Mouse (Mus musculus) left cerebral cortex, adult 11 months (tissue): ENCODE measurements around the gene Ipo11.

Experiments
- DNase-seq: peaks from one replicate; pipeline ENCODE4 v3.0.0; 2022; ENCODE audit warnings: low spot score

Gene Ipo11

DNA sequence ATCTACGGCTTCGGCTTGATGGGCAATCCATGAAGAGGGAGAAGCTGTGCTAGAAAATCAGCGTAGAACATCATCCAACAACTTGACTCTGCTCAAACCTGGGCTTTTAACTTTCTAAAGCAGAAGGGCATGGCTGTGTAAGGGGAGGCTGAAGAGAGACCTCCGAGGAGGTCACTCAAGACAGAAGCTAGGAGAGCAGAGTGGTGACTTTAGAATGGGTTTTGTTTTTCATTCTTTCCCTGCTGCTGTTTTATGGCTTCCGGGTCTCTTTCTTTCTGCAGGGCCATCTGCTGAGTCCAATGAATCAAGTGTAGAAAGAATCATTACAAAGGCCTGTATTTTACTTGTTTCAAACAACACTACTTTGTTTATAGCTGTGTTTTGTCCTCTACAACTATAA lies 119.7 kb downstream of the Ipo11 start:
- DNase-seq = no peak

DNA sequence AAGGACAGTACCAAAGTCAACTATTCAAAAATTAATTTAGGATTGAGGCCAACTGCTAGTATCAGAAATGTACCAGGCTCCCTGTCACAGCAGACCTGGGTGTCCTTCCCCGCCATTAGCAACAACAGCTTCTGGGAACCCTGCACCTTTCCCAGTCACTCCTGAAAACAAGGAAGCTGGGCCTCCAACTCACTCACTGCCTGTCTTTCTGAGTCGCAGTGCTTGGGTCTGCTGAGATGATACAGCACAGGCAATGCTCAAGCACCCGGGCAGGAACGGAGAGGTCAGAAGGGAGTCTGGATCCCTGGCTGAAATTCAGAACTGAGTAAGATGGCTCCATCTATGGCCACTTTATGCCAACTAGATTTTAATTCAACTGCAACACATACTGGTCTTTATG lies 123.2 kb downstream of the Ipo11 start:
- DNase-seq = no peak

DNA sequence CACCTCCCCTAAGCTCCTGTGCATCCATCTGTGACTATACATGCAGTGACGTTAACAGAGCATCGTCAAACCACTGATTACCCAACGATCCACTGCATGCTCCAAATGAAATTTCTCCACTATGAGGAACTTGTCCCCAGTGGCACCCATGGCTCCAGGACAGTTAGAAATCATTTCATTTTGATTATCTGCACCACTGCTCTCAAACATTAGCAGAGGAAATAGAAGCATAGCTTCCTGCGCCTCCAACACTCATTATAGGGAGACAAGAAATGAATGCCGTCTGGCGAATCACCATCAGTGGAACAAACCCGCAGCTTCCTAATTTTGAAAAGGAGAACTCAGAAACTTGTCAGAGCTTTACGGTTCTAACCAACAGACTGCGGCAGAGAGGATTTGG lies 123.7 kb downstream of the Ipo11 start:
- no peak for DNase-seq

DNA sequence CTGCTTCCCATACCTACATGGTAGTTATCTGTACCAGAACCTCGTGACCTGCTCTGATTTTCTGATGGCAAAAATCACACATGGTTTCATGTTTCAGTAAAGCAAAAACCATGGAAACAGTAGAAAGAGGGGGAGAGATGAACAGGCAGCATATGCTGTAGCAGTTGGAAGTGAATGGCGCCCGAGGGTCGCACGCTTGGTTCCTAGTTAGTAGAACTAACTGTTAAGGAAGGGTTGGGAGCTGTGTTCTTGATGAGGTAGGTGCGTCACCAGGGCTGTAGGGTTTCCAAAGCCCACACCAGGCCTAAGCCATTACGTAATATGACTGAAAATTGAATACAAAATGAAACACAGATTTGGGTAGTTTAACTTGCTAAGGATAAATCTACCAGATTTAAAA lies 126.6 kb downstream of the Ipo11 start:
- no peak for DNase-seq

GRCm38 (mm10) chr13:106808821-106809220 lies 127.9 kb downstream of the Ipo11 start:
- no peak for DNase-seq

DNA sequence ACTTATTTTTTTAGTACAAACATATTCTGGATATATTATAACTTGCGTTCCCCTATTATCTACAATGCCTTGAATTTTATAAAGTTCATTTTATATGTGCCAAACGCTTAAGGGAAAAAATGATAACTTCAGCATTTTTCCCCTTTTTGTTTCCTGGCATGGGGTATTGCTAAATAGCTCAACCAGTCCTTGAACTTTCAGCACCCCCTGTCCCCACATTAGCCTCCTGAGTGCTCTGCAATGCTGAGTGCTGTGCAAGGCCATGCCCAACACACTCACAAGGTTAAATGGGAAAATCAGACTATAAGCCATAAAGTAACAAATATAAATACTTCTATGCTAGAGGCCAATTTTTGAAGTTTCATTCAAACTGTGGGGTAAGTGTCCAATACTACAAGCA lies 128.4 kb downstream of the Ipo11 start:
- no peak for DNase-seq

DNA sequence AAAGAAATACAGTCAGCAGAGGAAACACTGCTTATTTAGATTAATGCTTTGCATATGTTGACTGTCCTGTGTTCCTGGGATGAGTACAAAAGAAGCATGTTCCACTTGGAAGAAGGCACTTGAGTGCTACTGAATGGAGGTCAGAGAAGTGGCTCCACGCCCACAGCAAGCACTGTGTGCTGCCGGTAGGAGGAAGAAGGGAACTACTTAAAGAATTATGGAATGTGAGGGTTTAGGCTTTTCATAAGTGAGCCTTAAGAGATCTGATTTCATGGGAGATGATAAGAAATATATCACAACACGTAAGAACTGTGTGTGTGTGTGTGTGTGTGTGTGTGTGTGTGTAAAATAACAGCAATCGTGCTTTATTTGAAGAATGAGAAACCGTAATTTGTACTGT lies 129.5 kb downstream of the Ipo11 start:
- no peak for DNase-seq

- DNase-seq = no peak
Measured at GRCm38 (mm10) chr13:106805146-106805545, 131.6 kb downstream of the Ipo11 start.

DNA sequence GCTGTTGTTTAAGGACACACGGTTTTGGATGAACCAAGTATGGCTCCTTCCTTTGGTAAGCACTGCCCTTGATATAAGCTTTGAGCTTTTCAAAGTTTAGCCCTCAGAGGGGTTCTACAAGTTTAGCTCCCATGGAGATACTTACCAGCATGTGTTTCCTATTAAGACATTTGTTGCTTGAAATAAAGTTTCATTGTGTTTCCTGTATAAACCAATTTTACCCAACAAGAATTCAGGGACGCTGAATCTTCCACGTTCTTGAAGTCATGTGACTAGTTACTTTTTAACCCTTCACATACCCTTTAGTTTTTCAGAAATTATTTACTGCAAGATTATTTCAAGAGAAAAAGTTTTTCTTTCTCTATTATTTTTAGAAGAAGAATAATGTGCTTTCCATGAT lies 138.7 kb downstream of the Ipo11 start:
- no peak for DNase-seq

GRCm38 (mm10) chr13:106788817-106789216 lies 147.9 kb downstream of the Ipo11 start:
- no peak for DNase-seq

DNA sequence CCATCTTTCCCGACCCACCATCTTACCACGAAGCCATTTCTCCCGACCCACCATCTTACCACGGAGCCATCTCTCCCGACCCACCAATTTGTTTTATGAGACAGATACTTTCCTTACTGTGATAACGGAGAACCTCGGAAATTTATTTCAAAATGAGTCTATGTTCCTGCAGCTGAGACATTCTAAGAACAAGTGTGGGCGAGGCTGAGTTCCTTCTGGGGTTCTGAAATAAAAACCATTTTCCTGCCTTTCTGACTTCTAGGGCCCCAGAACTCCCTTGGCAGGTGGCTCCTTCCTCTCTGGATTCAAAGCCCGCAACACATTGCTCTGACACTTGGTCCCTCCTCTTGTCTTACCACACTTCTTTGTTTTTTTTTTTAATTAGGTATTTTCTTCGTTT lies 168.0 kb downstream of the Ipo11 start:
- DNase-seq = no peak

DNA sequence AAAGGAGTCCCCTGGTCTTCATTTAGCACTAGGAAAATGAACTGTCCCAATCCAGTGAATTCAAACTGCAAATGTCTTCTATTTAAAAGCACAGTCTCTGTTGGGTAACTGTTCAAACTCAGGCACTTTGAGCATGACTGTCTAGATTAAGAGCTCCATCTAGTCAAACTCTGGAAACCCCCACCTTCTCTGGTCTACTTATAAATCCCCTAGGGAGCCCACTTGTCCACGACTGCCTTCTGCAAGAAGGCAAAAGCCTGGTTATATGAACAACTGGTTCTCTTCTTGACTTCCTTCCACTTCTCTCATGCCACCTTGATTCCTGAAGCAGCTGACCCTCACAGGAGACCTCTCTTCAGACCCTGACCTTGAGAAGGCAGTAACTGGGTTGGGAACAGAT lies 174.1 kb downstream of the Ipo11 start:
- no peak for DNase-seq

DNA sequence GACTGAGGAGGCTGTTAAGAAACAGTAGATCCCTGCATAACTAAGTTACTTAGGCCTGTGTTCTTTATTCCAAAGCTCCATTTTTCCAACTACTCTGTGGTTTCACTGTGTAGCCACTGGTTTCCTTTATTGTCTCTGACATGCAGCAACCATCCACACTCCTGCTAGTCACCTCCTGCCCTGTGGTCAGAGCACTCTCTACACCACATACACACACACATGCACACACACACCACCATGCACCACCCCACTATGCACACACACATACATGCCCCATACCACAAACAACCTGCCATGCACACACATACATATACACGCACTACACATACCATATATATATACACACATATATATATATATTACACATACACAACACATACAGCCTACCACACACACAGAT lies 175.1 kb downstream of the Ipo11 start:
- DNase-seq = no peak

DNA sequence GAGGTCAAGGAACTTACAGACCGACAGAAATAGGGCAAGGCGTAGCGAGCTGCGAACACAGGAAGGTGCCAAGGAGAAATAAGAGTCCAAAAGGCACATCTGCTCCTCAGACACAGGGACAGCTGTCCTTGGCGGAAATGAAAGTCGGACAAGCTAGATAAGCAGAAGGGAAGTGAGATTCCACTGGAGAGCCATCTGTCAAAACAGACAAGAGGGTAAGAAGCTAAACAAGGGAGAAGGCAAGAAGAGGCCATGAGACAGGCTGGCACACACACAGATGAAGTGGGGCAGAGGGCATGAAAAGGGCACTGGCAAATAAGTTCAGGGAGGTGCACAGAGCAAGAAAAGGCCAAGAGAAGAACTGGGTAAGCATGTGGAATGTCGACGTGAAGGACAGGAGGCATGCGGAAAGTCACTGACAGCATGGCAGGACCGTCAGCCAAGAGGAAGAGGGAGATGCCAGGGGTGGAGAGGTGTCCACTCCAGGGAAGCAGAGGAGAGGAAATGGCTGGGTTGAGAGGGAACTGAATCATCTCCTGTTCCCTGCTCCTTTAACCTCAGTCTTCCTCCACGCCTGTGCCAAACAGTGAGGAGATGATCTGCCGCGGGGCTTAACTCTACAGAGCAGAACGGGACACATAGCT lies 176.4 kb downstream of the Ipo11 start:
- DNase-seq = no peak

DNA sequence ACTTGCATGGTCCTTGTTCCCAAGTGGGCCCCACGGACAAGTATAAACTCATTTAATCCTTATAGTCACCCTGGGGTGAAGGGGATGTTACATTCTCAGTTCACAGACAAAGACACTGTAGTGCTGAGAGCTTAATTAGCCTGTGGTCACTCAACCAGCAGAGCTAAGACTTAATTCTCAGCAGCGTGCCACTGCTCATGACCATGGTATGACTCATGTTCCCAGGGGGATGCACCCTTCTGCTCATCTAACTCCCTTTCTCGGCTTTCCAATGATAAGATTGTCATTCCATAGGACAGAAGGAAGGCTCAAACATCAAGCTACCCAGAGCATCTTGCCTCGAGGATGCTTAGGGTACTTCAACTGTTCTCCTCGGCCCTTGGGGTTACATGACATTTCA lies 180.9 kb downstream of the Ipo11 start:
- DNase-seq = no peak

- DNase-seq = no peak
Measured at GRCm38 (mm10) chr13:106754216-106754615, 182.5 kb downstream of the Ipo11 start.

- DNase-seq = no peak
Measured at GRCm38 (mm10) chr13:106751951-106752350, 184.8 kb downstream of the Ipo11 start.

- DNase-seq = no peak
Measured at GRCm38 (mm10) chr13:106746823-106747222, 189.9 kb downstream of the Ipo11 start.

DNA sequence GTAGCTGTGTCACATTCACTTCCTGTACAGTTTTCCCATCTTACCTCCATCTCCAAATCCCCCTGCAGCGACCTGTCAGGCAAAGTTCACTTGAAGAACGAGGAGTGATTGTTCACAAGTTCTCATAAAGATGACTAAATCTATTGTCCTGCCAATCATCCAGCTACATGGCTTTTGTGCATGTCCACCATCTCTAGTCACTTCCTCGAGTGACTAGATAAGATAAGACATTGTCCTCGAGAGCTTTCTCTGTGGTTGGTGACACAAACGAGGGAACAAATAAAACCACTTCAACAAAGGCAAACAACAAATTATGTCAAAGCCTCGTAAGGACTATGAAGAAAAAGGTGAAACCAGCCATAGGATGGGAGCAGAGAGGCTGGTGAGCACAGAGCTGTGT lies 191.6 kb downstream of the Ipo11 start:
- no peak for DNase-seq
